Mouse (Mus musculus): Measurements from ENCODE around the gene Hmgb4.

GRCm38 (mm10) chr4:128304049-128304448 lies 43.3 kb upstream of the Hmgb4 start:
- TF ChIP-seq TAL1 (IDR thresholded peaks at IDR 0.05; ENCODE audit: low read length) (no peak), GATA1 (IDR thresholded peaks at IDR 0.05; ENCODE audit: low read length) (no peak)
